Mouse (Mus musculus) heart, postnatal 0 days (tissue): Measurements from ENCODE around the gene Krt18.

Source experiments
- CTCF ChIP-seq: IDR thresholded peaks from 2 replicates; pipeline ENCODE4 v1.5.1; 2016; ENCODE audit warnings: antibody characterized with exemption, control low read depth, low read depth
- EP300 ChIP-seq: IDR thresholded peaks from 2 replicates; pipeline ENCODE4 v1.6.1; 2016; ENCODE audit warnings: antibody characterized with exemption, low read depth

DNA sequence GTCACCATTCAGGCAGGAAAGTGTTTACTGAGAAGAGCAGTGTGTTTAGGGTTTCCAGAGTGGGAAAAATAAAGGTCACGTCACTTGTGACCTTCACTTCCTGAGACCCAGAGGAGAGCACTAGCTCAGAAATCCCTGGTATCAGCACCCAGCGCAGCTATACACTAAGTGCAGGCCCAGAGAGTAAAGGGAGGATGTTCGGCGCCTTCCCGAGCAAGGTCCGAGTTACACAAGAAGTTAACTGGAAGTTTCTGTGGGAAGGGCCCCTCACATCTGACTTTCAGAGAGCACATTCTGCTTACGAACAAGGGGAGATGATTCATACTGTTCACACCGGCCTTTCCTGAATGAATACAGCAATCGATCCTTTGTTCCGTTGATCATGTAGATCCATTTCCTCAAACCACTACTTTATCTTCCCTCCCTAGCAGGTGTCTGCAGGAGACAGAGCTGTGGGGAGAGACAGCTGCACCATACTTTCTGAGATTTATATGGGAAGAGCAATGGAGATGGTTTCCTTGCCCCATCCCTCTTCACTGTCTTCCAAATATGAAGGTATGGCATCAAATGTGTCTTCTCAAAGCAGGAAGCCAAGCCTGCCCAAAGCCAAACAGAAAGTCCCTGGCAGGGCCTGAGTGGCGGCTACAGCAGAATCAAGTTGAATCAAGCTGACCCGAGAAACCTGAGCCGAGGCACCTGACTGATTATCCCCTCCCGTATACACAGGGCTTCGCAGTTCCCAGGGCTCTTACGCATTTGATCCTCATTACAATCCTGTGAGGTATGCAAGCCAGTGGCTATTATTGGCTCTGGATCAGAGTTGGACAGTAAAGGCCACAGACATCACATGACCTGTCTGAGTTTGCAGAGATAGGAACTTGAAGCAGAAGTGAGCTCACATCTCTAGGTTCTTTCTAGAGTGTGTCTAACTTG, 6.4 kb downstream of the Krt18 start:
- TF ChIP-seq CTCF (no peak), EP300 (no peak)
